In the genomic region with DNA sequence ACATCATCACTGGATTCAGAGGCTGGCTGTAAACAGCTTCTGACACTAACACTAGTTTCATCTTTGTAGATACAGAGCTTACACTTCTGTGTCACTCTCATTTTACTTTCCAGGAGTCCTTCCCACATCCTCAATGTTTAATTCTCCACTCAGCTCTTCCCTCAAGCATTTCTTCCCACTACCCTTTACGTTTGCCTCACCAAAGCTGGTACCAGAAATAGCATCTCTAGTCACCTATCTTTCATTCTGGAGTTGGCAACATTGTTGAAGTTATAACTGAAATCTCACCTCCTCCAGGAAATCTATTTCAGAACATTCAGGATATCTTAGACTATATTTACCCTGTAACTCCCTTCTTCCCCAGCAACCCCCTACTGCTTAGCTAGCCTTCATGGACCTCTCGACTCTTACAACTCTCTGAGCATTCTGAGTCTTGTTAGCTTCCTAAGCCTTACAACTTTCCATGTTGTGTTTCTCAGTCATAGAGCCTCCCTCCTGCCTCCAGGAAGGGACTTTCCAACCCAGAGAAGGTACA, we compare ENCODE assay signal across 23 mouse cellular contexts.
"Had no signal": no experiment of that assay in that cellular context is flagged by ENCODE, and none has a peak within 500 bp of the region (broad histone marks: within the 10 kb centered on the region; RNA-seq: fewer than 3 reads in every experiment).

No protein-coding gene starts in this region.

- ATAC-seq: intestine, embryonic 16.5 days; liver, postnatal 0 days; lung, postnatal 0 days; midbrain, embryonic 15.5 days had no signal

- DNase-seq: kidney, adult 18-20 months; kidney, adult 9 months; kidney, postnatal 14 days; kidney, postnatal 4 days; left cerebral cortex, postnatal 4 days; liver, postnatal 0 days; lung, embryonic 14.5 days; retina, postnatal 1 day; right cerebral cortex, postnatal 14 days; right cerebral cortex, postnatal 4 days; thymus, adult 18-20 months; thymus, postnatal 36 days had no signal

- H3K4me1 ChIP-seq: limb, embryonic 12.5 days; limb, embryonic 15.5 days; midbrain, embryonic 12.5 days; midbrain, embryonic 15.5 days; neural tube, embryonic 12.5 days; neural tube, embryonic 15.5 days had no signal

- H3K4me3 ChIP-seq: limb, embryonic 12.5 days; limb, embryonic 15.5 days; midbrain, embryonic 12.5 days; midbrain, embryonic 15.5 days; neural tube, embryonic 12.5 days; neural tube, embryonic 15.5 days had no signal

- H3K9me3 ChIP-seq: limb, embryonic 12.5 days; limb, embryonic 15.5 days; midbrain, embryonic 12.5 days; midbrain, embryonic 15.5 days; neural tube, embryonic 12.5 days; neural tube, embryonic 15.5 days had no signal

- H3K27me3 ChIP-seq: limb, embryonic 12.5 days; limb, embryonic 15.5 days; midbrain, embryonic 12.5 days; midbrain, embryonic 15.5 days; neural tube, embryonic 12.5 days; neural tube, embryonic 15.5 days had no signal

- H3K36me3 ChIP-seq: limb, embryonic 12.5 days; limb, embryonic 15.5 days; midbrain, embryonic 12.5 days; midbrain, embryonic 15.5 days; neural tube, embryonic 12.5 days; neural tube, embryonic 15.5 days had no signal

- H3K27ac ChIP-seq: limb, embryonic 12.5 days; limb, embryonic 15.5 days; liver, embryonic 14.5 days; macrophage; midbrain, embryonic 12.5 days; midbrain, embryonic 15.5 days; neural tube, embryonic 12.5 days; neural tube, embryonic 15.5 days; stomach, postnatal 0 days had no signal
